Mouse (Mus musculus): ENCODE measurements at regions not wholly inside any gene's neighbourhood (a gene's known extent, or its start where the extent isn't known, plus 50 kb on each side); places are given as distances from the start of the nearest gene placed in this dataset.

- WGBS: 72% methylated on average over 8 of the region's 8 CpGs
Measured at GRCm38 (mm10) chr6:117646628-117647027, 194.4 kb upstream of the Zfp637 start.

GRCm38 (mm10) chr6:117650541-117650940 lies 190.4 kb upstream of the Zfp637 start:
- Histone ChIP-seq H3K9ac (ENCODE audit: low read length) (no peak overlapping the region), H3K27me3 (ENCODE audit: control insufficient read depth, insufficient read depth, low read length) (no peaks in the 10 kb centered on the region), H3K4me1 (ENCODE audit: control insufficient read depth, insufficient read depth, low read length) (peaks cover 4% of the 10 kb centered on the region; the same call in 1 of the 2 replicates), H3K27ac (ENCODE audit: low read length) (no peak overlapping the region), H3K36me3 (ENCODE audit: control insufficient read depth, insufficient read depth, low read length) (no peaks in the 10 kb centered on the region), H3K9me3 (replicated peaks; ENCODE audit: control insufficient read depth, low read length) (no peaks in the 10 kb centered on the region), H3K4me2 (ENCODE audit: low read depth, low read length) (no peak overlapping the region), H3K4me3 (replicated peaks; ENCODE audit: low read length) (no peak overlapping the region)
- WGBS: 62% methylated on average over 5 of the region's 5 CpGs
- no peak for ATAC-seq (ENCODE audit: insufficient read depth, low FRiP score)

More at GRCm38 (mm10) chr6:117646628-117647027, 194.4 kb upstream of the Zfp637 start:
- Histone ChIP-seq H3K9ac (ENCODE audit: low read length) (no peak overlapping the region), H3K4me2 (ENCODE audit: low read depth, low read length) (no peak overlapping the region), H3K36me3 (ENCODE audit: control insufficient read depth, insufficient read depth, low read length) (no peaks in the 10 kb centered on the region), H3K27ac (ENCODE audit: low read length) (no peak overlapping the region), H3K9me3 (replicated peaks; ENCODE audit: control insufficient read depth, low read length) (no peaks in the 10 kb centered on the region), H3K4me3 (replicated peaks; ENCODE audit: low read length) (no peak overlapping the region), H3K4me1 (ENCODE audit: control insufficient read depth, insufficient read depth, low read length) (no peaks in the 10 kb centered on the region), H3K27me3 (ENCODE audit: control insufficient read depth, insufficient read depth, low read length) (no peaks in the 10 kb centered on the region)
- ATAC-seq (ENCODE audit: insufficient read depth, low FRiP score): no peak

- Histone ChIP-seq H3K9me3 (replicated peaks; ENCODE audit: control insufficient read depth, low read length) (no peaks in the 10 kb centered on the region), H3K27me3 (ENCODE audit: control insufficient read depth, insufficient read depth, low read length) (no peaks in the 10 kb centered on the region), H3K9ac (ENCODE audit: low read length) (no peak overlapping the region), H3K4me3 (replicated peaks; ENCODE audit: low read length) (no peak overlapping the region), H3K4me1 (ENCODE audit: control insufficient read depth, insufficient read depth, low read length) (peaks cover 4% of the 10 kb centered on the region; the same call in 1 of the 2 replicates), H3K27ac (ENCODE audit: low read length) (no peak overlapping the region), H3K4me2 (ENCODE audit: low read depth, low read length) (no peak overlapping the region), H3K36me3 (ENCODE audit: control insufficient read depth, insufficient read depth, low read length) (no peaks in the 10 kb centered on the region)
- WGBS: 76% methylated on average over 4 of the region's 4 CpGs
- ATAC-seq (ENCODE audit: insufficient read depth, low FRiP score): no peak
Measured at GRCm38 (mm10) chr6:117651551-117651950, 189.4 kb upstream of the Zfp637 start.

GRCm38 (mm10) chr6:117652012-117652411 lies 189.0 kb upstream of the Zfp637 start:
- 38% methylated on average over 3 of the region's 3 CpGs for WGBS
- Histone ChIP-seq H3K4me1 (ENCODE audit: control insufficient read depth, insufficient read depth, low read length) (peaks cover 4% of the 10 kb centered on the region; the same call in 1 of the 2 replicates), H3K27ac (ENCODE audit: low read length) (no peak overlapping the region), H3K9me3 (replicated peaks; ENCODE audit: control insufficient read depth, low read length) (no peaks in the 10 kb centered on the region), H3K4me3 (replicated peaks; ENCODE audit: low read length) (no peak overlapping the region), H3K9ac (ENCODE audit: low read length) (no peak overlapping the region), H3K27me3 (ENCODE audit: control insufficient read depth, insufficient read depth, low read length) (no peaks in the 10 kb centered on the region), H3K36me3 (ENCODE audit: control insufficient read depth, insufficient read depth, low read length) (no peaks in the 10 kb centered on the region), H3K4me2 (ENCODE audit: low read depth, low read length) (no peak overlapping the region)
- no peak for ATAC-seq (ENCODE audit: insufficient read depth, low FRiP score)

DNA sequence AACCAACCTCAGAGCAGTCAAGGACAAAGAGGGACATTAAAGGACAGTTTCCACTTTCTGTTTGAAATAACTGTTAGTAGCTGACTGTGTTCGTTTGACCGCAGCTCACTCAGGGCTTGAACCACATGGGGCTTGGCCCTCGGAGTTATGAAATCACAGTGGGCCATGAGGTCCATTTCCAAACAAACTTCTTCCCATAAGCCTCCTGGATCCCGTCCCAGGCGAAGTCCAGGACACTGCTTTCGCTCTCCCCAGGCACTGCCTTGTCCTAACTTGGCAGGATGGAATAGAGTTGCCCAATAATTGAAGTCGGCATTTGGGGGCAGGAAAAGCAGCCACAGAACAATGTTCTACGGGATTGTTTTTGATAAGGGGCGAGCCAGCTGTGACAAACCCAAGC lies 188.1 kb upstream of the Zfp637 start:
- no peak overlapping the region for H3K9ac ChIP-seq (ENCODE audit: low read length)
- H3K4me1 ChIP-seq (ENCODE audit: control insufficient read depth, insufficient read depth, low read length): peaks cover 4% of the 10 kb centered on the region; the same call in 1 of the 2 replicates
- 58% methylated on average over 9 of the region's 9 CpGs for WGBS
- no peaks in the 10 kb centered on the region for H3K27me3 ChIP-seq (ENCODE audit: control insufficient read depth, insufficient read depth, low read length)
- H3K4me2 ChIP-seq (ENCODE audit: low read depth, low read length): no peak overlapping the region
- no peaks in the 10 kb centered on the region for H3K9me3 ChIP-seq (replicated peaks; ENCODE audit: control insufficient read depth, low read length)
- H3K4me3 ChIP-seq (replicated peaks; ENCODE audit: low read length): no peak overlapping the region
- 0 out of 2 replicates have a peak, but pooled peaks have one; percentile 56 for ATAC-seq (ENCODE audit: insufficient read depth, low FRiP score)
- peak overlapping the region; percentile 32; the same call in 1 of the 2 replicates for H3K27ac ChIP-seq (ENCODE audit: low read length)
- no peaks in the 10 kb centered on the region for H3K36me3 ChIP-seq (ENCODE audit: control insufficient read depth, insufficient read depth, low read length)

DNA sequence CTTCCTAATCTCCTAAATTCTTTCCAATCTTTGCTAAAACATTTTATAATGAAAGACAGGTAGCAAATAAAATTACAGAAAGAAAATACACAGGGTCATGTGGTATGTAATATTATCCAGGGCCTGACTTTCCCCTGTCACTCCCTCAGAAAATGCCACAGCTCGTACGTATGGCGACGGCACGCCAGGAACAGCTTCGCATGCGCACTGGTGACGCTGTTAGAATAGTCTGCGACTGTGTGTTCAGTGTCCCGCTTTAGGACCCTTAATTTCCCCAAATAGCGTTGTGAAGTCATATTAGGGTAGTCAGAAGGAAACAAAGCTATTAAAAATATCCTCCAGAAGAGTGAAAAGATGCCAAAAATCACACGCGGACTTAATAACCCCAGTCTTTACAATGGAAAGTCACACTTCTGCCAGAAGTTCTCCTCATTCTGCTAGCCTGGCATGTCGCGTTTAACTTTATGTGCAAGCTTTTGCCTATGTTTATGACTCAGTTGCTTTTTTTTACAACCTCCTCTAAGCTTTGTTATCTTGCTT lies 187.0 kb upstream of the Zfp637 start:
- Histone ChIP-seq H3K4me2 (ENCODE audit: low read depth, low read length) (no peak overlapping the region), H3K9me3 (replicated peaks; ENCODE audit: control insufficient read depth, low read length) (no peaks in the 10 kb centered on the region), H3K36me3 (ENCODE audit: control insufficient read depth, insufficient read depth, low read length) (no peaks in the 10 kb centered on the region), H3K4me3 (replicated peaks; ENCODE audit: low read length) (no peak overlapping the region), H3K9ac (ENCODE audit: low read length) (no peak overlapping the region), H3K4me1 (ENCODE audit: control insufficient read depth, insufficient read depth, low read length) (peaks cover 4% of the 10 kb centered on the region; the same call in 1 of the 2 replicates), H3K27ac (ENCODE audit: low read length) (no peak overlapping the region), H3K27me3 (ENCODE audit: control insufficient read depth, insufficient read depth, low read length) (no peaks in the 10 kb centered on the region)
- ATAC-seq (ENCODE audit: insufficient read depth, low FRiP score): no peak
- WGBS: 75% methylated on average over 15 of the region's 15 CpGs

DNA sequence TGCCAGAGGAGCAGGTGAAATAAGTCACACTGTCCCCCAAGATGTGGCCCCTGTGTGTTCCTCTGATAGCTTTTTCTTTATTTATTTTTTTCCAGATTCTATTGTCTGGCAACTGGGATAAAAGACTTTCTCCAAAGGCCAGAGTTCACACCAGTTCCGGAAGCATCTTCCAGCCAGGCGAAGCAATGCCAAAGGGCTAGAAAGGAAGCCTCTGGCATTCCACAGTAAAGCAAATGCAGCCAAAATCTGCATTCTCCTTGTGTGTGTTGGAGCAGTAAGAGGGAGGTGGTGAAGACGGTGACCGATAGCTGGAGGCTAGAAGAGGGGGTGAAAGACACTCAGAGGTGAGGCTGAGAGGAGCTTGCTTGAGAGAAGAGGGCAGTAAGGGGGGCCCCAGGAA lies 185.0 kb upstream of the Zfp637 start:
- peaks cover 4% of the 10 kb centered on the region; the same call in 1 of the 2 replicates for H3K4me1 ChIP-seq (ENCODE audit: control insufficient read depth, insufficient read depth, low read length)
- no peak overlapping the region for H3K4me2 ChIP-seq (ENCODE audit: low read depth, low read length)
- no peak for ATAC-seq (ENCODE audit: insufficient read depth, low FRiP score)
- H3K27me3 ChIP-seq (ENCODE audit: control insufficient read depth, insufficient read depth, low read length): no peaks in the 10 kb centered on the region
- H3K9me3 ChIP-seq (replicated peaks; ENCODE audit: control insufficient read depth, low read length): no peaks in the 10 kb centered on the region
- no peak overlapping the region for H3K4me3 ChIP-seq (replicated peaks; ENCODE audit: low read length)
- no peak overlapping the region for H3K27ac ChIP-seq (ENCODE audit: low read length)
- H3K9ac ChIP-seq (ENCODE audit: low read length): no peak overlapping the region
- no peaks in the 10 kb centered on the region for H3K36me3 ChIP-seq (ENCODE audit: control insufficient read depth, insufficient read depth, low read length)
- WGBS: 93% methylated on average over 4 of the region's 4 CpGs

DNA sequence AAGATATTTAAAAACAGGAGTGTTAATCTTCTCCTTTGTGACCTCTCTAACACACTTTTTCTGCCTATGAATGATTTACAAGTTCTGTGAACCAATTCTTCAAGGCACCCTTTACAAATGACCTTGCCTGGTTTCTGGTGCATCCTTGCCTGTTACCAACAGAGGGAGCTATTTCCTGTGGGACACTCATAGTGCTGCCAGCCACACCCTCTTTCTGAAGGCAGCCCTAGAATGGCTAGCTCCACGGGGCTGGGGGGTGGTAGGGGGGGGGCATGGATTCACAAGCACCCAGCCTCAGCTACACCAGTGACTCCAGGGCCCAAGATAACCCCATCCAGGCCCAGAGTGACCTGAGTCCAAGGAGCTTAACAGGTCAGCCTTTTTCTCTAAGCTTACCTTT lies 180.4 kb upstream of the Zfp637 start:
- Histone ChIP-seq H3K9me3 (replicated peaks; ENCODE audit: control insufficient read depth, low read length) (no peaks in the 10 kb centered on the region), H3K4me2 (ENCODE audit: low read depth, low read length) (no peak overlapping the region), H3K4me3 (replicated peaks; ENCODE audit: low read length) (no peak overlapping the region), H3K9ac (ENCODE audit: low read length) (no peak overlapping the region), H3K27me3 (ENCODE audit: control insufficient read depth, insufficient read depth, low read length) (no peaks in the 10 kb centered on the region), H3K27ac (ENCODE audit: low read length) (no peak overlapping the region), H3K4me1 (ENCODE audit: control insufficient read depth, insufficient read depth, low read length) (no peaks in the 10 kb centered on the region), H3K36me3 (ENCODE audit: control insufficient read depth, insufficient read depth, low read length) (no peaks in the 10 kb centered on the region)
- no peak for ATAC-seq (ENCODE audit: insufficient read depth, low FRiP score)
- 7% methylated on average over 1 of the region's 1 CpGs for WGBS

DNA sequence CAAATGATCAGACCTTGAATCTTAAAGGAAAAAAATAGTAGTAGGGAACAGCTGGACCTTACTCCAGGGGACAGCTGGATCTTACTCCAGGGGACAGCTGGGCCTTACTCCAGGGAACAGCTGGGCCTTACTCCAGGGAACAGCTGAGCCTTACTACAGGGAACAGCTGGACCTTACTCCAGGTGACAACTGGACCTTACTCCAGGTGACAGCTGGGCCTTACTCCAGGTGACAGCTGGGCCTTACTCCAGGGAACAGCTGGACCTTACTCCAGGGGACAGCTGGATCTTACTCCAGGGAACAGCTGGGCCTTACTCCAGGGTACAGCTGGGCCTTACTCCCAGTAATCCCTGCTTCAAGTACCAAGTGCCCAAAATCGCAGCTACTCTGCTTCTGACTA lies 178.3 kb upstream of the Zfp637 start:
- Histone ChIP-seq H3K4me3 (replicated peaks; ENCODE audit: low read length) (no peak overlapping the region), H3K4me1 (ENCODE audit: control insufficient read depth, insufficient read depth, low read length) (no peaks in the 10 kb centered on the region), H3K9ac (ENCODE audit: low read length) (no peak overlapping the region), H3K27me3 (ENCODE audit: control insufficient read depth, insufficient read depth, low read length) (no peaks in the 10 kb centered on the region), H3K27ac (ENCODE audit: low read length) (no peak overlapping the region), H3K4me2 (ENCODE audit: low read depth, low read length) (no peak overlapping the region), H3K9me3 (replicated peaks; ENCODE audit: control insufficient read depth, low read length) (no peaks in the 10 kb centered on the region), H3K36me3 (ENCODE audit: control insufficient read depth, insufficient read depth, low read length) (no peaks in the 10 kb centered on the region)
- 89% methylated on average over 1 of the region's 1 CpGs for WGBS
- no peak for ATAC-seq (ENCODE audit: insufficient read depth, low FRiP score)
